In genomic region chr2:32639632-32640031, GRCm38 (mm10) we compare ENCODE assay signal across 16 mouse cellular contexts. TPM values are rescaled to one million over a fixed set of nuclear protein-coding genes. Genes with fewer than 3 reads are reported as not detected.
"Had no signal": no experiment of that assay in that cellular context is flagged by ENCODE, and none has a peak within 500 bp of the region (broad histone marks: within the 10 kb centered on the region; RNA-seq: fewer than 3 reads in every experiment).

No protein-coding gene starts in this region.

- H3K9ac ChIP-seq: kidney, embryonic 15.5 days; limb, embryonic 15.5 days; lung, embryonic 15.5 days; midbrain, embryonic 15.5 days; neural tube, embryonic 12.5 days had no signal

- H3K9me3 ChIP-seq: kidney, embryonic 15.5 days; limb, embryonic 15.5 days; lung, embryonic 15.5 days; megakaryocyte, embryonic 14.5 days; midbrain, embryonic 15.5 days; neural tube, embryonic 12.5 days had no signal

- H3K4me1 ChIP-seq: midbrain, embryonic 15.5 days had no signal

- H3K4me3 ChIP-seq: kidney, embryonic 15.5 days; limb, embryonic 15.5 days; lung, embryonic 15.5 days; megakaryocyte, embryonic 14.5 days; midbrain, embryonic 15.5 days; neural tube, embryonic 12.5 days had no signal

- H3K36me3 ChIP-seq: kidney, embryonic 15.5 days; limb, embryonic 15.5 days; lung, embryonic 15.5 days; midbrain, embryonic 15.5 days had no signal

- H3K27ac ChIP-seq: kidney, embryonic 15.5 days; limb, embryonic 15.5 days; macrophage; midbrain, embryonic 15.5 days; neural tube, embryonic 12.5 days; stomach, postnatal 0 days had no signal

- H3K27me3 ChIP-seq: kidney, embryonic 15.5 days; limb, embryonic 15.5 days; lung, embryonic 15.5 days; megakaryocyte, embryonic 14.5 days; midbrain, embryonic 15.5 days; neural tube, embryonic 12.5 days had no signal

- ATAC-seq: midbrain, embryonic 15.5 days had no signal

- DNase-seq: kidney, postnatal 14 days; layer of hippocampus, postnatal 36 days; lung, postnatal 14 days; thymus, adult 18-20 months; thymus, postnatal 14 days had no signal

- H3K4me2 ChIP-seq: kidney, embryonic 15.5 days; limb, embryonic 15.5 days; lung, embryonic 15.5 days; midbrain, embryonic 11.5 days; midbrain, embryonic 15.5 days; neural tube, embryonic 12.5 days had no signal

RNA-seq across cellular contexts. Expression of gene Eng, which starts 6.8 kb away (rescaled TPM):
- total RNA-seq: neutrophil, adult 5-6 weeks had no signal

RNA-seq across cellular contexts. Expression of gene Ak1, which starts 18.1 kb away (rescaled TPM):
- total RNA-seq: monocyte, adult 5-6 weeks; neutrophil, adult 5-6 weeks had no signal
